Mouse (Mus musculus): ENCODE results near the gene Klhl21. TPM values are rescaled to one million over a fixed set of nuclear protein-coding genes. Genes with fewer than 3 reads are reported as not detected.
"Not testable (repeated sequence)": the region's sequence is repeated elsewhere in the genome, so short reads cannot be mapped to it uniquely, and the experiment has no call there.

Gene Klhl21
- total RNA-seq, 2 experiments from 2014 or later, result 53.0 to 56.9 TPM

DNA sequence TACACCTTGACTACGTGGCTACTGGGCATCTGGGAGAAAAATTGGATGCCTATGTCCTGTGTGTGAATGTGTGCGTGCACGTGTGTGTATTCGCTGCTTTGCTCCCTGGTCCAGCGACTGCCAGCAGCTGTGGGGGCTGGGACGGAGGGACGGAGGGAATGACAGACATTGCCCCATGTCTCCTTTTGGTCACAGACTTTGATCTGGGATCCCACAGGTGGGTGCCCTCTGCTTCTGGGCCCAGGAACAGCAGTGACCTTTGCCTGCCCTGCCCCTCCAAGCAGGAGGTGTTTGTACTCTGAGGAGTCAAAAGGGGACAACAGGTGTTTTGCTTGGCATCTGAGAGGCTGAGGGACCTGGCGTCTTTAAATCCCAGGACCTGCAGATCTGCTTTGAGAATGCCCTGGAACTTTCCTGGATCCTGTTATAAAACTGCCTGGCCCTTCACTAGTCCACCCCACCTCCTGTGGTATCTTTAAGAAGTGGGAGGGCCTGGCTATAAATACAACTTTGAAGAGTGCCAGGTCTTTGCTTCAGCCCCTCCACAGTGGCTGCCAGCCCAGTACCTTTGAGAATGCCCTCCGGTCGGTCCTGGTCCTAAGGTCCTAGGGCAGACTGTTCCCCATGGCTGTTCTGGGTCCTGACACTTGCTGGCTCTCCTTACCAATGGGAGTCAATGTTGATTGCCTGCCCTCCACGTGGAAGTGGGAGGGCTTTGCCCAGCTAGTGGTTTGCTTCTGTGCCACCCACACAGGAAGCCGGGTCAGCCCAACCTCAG, 4.6 kb downstream of the Klhl21 start:
- intact Hi-C loops (cut with DNase I), result no loop called here
- DNase-seq, result peak; percentile 44 to 55

DNA sequence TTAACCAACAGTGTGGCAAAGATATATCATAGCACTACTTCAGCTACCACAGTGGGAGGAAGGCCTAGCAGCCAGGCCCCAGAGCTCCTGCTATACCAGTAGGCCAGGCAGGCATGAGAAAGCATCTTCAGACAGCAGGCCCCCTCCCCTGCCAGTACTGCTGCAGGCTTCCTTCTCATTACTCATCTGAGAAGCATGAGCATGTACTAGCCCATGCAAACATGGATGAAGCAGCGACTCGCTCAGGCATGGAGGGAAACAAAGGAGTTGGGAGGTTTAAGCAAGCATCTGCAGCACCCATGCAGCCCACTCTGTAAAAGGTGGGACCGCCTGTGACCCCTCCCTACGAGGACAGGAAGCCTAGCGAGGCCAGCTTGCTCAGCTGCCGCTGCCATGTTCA, 10.5 kb downstream of the Klhl21 start:
- DNase-seq, result no peak
- intact Hi-C loops (cut with DNase I), result no loop called here

DNA sequence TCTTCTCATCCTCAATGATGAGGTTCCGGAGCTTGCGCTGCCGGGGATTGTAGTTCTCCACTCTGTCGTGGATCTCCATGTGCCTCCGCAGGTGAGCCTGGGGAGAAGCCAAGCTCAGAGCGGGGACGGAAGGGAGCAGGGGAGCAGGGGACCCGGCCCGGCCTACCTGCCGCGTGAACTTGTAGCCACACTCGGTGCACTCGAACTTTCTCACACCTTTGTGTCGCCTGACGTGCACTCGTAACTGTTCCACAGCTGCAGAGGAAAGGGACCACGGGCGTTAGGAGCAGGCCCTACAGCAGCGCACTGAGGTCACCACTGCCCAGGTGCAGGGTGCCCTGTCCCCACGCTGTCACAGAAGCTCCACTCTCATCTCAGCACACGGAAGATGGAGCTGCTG, 11.4 kb downstream of the Klhl21 start:
- intact Hi-C loops (cut with DNase I), result no loop called here
- no peak for DNase-seq

DNA sequence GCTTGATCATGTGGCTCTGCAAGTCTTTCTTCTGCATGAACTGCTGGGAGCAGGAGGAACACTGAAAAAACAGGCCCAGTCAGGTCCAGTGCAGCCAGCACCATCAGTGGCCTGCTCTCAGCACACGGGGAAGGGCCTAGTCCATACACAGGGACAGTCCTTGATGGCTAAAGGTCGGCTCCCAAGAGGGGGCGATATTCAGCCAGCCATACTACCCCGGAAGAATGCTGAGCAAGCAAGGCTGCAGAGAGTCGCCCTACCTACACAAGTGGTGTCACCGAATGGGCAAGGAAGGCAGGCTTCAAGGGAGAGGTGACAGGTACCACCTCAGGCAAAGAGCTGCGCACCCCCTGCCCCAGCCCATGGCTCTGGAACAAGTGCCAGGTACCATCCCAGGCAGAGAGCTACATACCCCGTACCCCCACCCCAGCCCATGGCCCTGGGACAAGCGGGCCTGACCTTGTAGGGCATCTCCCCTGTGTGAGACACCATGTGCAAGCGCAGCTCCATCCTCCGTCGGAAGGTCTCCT, 13.0 kb downstream of the Klhl21 start:
- no peak for DNase-seq
- intact Hi-C loops (cut with DNase I), result no loop called here

DNA sequence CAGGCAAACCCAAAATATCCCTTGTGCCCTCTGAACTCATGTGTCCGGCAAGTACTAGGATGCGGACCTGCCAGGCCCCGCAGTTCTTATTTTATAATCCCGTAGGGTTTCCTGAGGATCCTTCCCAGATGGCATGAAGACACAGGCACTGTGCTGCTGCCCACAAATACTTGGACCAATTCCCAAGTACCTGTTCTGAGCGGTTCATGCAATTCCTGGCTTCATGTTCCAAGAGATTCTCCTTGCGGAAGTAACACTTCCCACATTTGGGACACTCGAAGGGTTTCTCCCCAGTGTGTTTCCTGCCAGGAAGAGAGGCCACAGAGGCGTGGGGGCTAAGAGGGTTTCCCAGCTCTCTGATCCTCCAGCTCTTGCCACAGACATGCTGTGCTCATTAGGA, 13.9 kb downstream of the Klhl21 start:
- intact Hi-C loops (cut with DNase I), result no loop called here
- DNase-seq, result no peak

DNA sequence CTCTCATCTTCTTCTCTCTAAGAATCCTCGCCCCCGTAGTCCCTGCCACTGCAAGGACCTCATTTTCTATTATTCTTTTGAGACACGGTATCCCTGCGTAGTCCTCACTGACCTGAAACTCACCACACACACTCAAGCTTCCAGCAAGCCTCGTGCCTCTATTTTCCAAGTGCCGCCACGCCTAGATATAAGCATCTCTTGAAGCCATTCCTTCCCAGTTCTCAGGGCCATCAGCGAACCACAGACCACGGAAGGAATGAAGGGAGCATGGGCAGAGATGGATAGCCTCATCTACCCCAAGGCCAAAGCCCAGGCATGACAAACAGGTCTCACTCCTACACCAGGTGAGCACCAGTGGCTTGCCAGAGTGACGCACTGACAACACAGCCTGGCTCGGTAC, 15.9 kb downstream of the Klhl21 start:
- intact Hi-C loops (cut with DNase I), result loop anchor here (2.0 kb wide), 1 partner anchor 44 kb away; no protein-coding TSS in a partner anchor
- DNase-seq, result no peak

DNA sequence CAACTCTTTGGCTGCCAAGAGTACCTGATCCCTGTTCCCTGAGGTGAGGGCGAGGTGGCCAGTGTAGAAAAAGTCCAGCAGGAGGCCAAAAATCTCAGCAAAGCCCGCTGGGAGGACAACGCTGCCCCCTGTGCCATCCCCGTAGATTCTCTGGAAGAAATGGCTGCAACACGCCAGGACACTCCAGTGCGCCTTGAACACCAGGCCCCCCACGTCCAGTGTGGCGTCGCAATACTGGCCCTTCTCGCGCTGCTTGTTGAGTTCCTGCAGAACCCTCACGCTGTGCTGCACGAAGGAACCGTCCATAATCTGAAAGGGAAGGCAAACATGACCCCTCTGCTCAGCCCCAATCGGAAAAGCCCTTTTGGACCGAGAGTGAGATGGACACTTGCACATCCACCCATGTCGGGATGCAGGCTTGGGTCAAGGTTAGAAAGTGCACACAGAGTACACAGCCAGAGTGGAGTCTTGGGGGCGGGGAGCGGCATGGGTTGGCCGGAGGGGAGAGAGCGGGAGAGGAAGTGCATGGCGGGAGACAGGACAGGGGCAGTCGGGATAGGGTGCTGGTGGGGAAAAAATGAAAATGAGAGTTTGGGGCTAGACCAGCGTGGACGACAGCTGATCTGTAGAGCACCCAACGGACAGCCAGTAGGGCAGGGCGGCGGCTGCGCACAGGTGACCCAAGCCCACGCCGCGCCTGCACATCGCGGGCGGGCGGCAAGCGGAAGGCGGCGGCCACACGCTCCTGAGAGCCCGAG, 18.3 kb downstream of the Klhl21 start:
- no peak for DNase-seq
- intact Hi-C loops (cut with DNase I), result no loop called here

DNA sequence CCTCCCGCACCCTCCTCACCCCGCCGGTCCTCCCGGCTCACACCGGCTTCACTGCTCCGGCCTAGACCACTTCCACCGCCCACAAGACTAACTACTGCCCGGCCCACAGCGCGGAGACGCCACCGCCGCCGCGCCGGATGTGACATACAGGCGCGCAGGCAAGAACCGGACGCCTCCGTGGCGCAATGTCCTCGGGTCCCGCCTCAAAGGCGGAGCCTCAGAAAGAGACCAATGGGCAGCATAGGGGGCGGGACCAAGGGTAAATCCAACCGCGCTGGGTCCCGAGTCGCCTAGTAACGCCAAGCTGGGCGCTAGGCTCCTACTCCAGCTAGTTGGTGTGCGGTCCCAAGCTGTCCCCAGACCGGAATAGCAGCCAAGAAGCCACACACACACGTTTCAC, 18.9 kb downstream of the Klhl21 start, which contains the start of gene Zbtb48:
TSS of gene Zbtb48 (minus strand) at position 148 of the 400 bp plus-strand sequence.
- peak; percentile 95 to 98 for DNase-seq
- intact Hi-C loops (cut with DNase I), result no loop called here

DNA sequence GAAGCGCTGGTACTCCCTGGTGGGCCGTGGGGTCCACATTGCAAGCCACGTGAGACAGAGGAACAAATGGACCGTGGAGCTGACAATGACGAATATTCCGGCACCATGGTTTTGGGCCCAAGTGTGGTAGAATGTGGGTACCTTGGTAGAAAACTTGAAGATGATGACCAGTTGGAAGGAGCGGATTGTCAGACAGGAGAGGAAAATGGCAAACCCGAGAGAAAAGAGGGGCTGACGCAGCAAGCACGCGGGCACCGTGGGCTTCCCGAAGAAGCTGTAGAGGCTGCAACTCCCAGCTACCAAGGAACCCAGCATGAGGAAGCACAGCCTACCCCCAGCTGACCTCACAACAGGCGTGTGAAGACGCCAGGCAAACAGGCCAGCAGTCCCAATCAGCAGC, 19.9 kb downstream of the Klhl21 start:
- intact Hi-C loops (cut with DNase I), result no loop called here
- no peak for DNase-seq

DNA sequence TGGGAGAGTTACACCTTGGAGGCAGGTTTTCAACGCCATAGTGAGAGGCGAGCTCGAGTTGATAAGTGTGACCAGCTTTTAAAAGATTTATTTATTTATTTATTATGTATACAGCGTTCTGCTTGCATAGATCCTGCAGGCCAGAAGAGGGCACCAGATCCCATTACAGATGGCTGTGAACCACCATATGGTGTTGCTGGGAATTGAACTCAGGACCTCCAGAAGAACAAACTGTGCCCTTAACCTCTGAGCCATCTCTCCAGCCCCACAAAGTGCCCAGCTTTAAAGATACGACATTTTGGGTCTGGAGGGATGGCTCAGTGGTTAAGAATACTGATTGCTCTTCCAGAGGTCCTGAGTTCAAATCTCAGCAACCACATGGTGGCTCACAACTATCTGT, 20.5 kb downstream of the Klhl21 start:
- intact Hi-C loops (cut with DNase I), result no loop called here
- no peak for DNase-seq

DNA sequence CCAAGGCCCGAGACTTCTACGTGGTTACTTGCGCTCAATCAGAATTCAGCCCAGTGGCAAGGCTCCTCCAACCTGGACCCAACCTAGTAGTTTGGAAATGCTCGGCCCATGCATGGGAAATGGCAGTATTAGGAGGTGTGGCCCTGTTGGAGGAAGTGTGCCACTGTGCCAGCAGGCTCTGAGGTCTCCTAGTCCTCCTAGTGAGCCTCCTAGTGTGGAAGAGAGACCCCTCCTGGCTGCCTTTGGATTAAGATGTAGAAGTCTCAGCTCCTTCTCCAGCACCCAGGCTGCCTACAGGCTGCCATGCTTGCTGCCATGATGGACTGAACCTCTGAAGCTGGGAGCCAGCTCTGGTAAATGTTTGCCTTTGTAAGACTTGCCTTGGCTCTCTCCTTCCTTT, 21.4 kb downstream of the Klhl21 start:
- DNase-seq, result no peak
- intact Hi-C loops (cut with DNase I), result no loop called here

DNA sequence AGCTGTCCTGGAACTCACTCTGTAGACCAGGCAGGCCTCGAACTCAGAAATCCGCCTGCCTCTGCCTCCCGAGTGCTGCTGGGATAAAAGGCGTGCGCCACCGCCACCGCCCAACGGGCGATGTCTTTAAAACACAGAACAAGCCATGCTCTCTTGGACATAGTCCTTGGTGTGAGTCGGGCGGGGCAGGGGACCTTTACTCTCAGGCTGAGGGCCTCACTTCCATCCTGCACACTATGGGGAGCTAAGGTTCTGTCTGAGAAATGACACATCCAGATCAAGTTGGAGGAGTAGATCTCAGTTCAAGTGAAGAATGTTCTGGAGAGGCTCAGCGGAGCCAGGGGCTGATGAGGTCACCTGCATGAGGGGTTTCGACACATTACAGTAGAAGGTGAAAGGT, 24.3 kb downstream of the Klhl21 start:
- no peak for DNase-seq
- intact Hi-C loops (cut with DNase I), result no loop called here

DNA sequence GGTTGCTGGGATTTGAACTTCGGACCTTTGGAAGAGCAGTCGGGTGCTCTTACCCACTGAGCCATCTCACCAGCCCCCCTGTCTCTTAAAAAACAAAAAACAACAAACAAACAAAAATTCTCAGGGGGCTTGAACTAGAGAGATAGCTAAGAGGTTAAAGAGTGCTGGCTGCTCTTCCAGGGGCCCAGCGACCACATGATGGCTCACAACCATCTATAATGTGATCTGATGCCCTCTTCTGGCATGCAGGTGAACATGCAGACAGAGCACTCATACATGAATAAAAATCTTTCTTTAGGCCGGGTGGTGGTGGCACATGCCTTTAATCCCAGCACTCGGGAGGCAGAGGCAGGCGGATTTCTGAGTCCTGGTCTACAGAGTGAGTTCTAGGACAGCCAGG, 27.9 kb downstream of the Klhl21 start:
- DNase-seq; intact Hi-C loops (cut with DNase I): not testable (repeated sequence)

DNA sequence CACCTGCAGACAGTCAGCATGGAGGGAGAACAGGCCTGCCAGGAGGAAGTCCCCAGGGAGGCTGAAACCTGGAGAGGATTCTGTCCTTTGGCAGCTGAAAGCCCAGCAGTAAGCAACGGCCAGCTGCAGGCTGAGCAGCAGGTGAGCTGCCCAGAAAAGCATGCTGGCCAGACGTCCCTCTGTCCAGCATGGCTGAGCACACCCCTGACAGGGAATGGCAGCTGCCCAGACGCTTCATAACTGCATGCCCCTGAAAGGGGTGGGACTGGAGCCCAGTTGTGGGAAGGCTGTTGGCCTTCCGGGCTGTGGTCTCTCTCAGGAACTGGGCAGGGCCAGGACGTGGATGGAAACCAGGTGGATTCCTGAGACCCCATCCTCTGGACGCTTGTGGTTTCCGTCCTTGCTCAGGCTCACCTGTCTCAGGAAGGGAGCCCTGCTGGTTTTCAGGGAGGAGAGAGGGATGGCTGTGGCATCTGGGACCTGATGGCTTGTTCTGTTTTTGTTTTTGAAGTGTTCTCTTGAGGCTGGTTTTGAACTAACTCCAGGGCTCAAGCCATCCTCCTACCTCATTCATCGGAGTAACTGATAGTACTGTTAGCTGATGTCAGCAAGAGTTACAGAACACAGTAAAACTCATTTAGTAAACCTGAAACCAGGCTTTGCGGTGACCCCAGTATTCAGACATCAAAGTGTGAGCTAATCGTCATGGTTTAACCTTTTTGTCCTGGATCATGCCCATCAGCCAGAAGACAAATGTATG, 29.8 kb downstream of the Klhl21 start, which contains the start of gene Tas1r1:
TSS of gene Tas1r1 (minus strand) at position 344 of the 760 bp plus-strand sequence.
- intact Hi-C loops (cut with DNase I), result loop anchor here (2.0 kb wide), 1 partner anchor 58 kb away; no protein-coding TSS in a partner anchor
- peak in 1 of 2 experiments; percentile 21 for DNase-seq

DNA sequence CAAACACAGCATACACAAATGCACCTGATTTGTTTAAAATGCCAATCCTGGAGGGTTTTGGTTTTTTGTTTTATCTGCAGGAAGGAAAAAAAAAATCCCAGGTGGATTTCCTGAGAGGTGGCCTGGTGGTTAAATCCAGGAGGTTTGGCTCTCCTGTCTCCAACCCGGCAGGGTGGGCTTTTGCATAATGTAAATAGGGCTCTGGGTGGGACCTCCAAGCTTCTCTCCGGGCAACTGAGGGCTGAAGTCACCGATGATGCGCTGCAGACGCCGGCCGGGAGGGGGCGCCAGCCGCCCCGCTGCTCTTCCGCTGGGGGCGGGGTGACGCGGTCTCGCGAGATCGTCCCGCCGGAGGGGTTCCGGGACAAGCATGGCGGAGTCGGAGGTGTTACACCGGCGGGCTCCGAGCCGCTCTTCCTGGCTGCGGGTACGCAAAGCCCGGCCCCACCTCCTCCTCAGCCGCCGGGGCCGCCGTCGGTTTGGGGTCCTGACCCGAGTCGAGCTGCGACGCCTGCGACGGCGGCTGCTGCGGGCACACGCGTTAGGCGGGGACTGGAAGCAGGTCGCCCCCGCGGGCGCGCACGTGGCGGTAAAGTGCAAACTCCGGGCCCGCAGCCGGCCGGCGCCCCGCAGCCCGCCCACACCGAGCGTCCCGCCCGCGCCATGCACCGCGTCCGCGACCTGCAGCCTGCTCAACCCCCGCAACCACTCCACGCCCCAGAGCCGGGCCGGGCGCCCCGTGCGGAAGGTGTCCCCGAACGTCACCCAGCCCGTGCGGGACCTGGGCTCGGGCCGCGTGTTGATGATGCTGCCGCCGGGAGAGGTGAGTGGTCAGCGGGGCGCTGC, 30.6 kb downstream of the Klhl21 start, which contains the start of gene Nol9:
TSS of gene Nol9 (plus strand) at position 337 of the 846 bp plus-strand sequence.
- DNase-seq, result peak; percentile 97 to 98
- intact Hi-C loops (cut with DNase I), result loop anchor here (1.0 to 2.0 kb wide), 2 partner anchors 58 kb away; no protein-coding TSS in a partner anchor

DNA sequence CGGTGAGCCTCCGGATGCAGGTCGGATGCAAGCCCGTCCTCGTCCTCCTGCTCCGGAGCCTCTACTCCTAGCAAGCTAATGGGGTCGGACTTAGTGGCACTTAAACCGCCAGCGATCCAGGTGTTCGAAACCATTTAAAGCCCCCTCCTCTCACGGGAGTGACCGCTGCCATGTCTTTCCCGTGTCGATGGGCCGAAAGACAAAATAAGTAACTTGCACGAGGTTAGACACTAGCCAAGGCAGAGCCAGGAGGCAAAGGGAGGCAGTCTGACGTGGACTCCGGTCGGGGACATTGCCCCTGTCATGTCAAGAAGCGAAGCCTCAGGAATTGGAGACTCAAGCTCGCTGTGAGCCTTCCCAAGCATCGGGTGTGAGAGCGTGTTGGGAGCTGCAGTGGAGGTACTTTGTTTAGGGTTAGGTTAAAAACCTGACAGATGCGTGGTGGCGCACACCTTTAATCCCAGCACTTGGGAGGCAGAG, 31.3 kb downstream of the Klhl21 start:
- intact Hi-C loops (cut with DNase I), result loop anchor here (1.0 to 5.0 kb wide), 3 partner anchors 47 to 59 kb away; no protein-coding TSS in a partner anchor
- no peak for DNase-seq

DNA sequence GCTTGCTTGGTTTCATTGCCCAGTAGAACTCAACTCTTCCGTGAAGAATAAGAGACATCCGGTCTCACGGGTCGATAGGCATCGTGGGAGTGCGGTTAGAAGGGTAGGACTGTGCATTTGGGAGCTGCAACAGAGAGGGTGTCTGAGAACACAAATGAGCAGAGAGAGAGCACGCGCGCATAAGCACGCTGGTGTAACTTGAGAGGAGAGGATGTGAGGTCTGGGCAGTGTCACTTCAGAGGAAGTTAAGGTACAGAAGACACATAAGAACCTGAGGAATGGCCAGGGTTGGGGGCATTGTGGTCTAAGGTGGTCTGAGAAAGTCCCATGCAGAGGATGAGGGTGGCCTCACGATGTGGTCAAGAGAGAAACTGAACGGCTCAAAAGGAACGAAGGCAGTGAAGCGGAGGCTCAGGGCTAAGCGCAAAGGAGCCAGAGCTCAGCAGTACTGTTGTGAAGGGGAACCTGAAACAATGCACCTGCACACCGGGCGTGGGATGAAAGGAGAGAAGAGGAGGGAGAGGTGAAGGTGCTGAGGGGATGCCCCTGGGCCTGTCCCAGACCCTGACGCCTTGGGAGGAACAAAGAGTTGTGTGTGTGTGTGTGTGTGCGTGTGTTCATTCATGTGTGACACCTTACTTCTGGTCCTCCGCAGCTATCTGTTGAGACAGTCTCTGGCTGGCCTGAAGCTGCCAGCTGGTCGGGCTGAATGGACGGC, 33.5 kb downstream of the Klhl21 start:
- intact Hi-C loops (cut with DNase I), result loop anchor here (5.0 kb wide), 1 partner anchor 45 kb away; no protein-coding TSS in a partner anchor
- DNase-seq, result no peak

DNA sequence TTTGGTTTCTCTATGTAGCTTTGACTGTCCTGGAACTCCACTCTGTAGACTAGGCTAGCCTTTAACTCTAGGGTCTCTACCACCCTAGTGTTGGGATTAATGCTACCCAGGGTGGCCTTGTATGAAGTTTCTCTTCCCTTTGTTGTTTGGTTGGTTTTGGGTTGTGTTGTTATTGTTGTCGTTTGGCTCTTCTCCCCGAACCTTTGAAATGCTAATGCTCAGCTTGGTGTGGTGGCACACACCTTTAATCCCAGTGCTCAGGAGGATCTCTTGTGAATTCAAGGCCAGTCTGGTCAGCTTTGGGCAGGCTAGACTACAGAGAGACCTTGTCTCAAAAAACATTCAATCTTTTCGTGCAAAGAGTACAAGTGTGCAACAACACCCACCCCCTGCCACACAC, 34.6 kb downstream of the Klhl21 start:
- no peak for DNase-seq
- intact Hi-C loops (cut with DNase I), result loop anchor here (5.0 kb wide), 1 partner anchor 44 kb away; no protein-coding TSS in a partner anchor
